Mouse (Mus musculus): ENCODE measurements around the gene Gm44579.
A peak's percentile ranks its signal among the peaks of the same experiment; 100 is the strongest.

Gm44579 gene

DNA sequence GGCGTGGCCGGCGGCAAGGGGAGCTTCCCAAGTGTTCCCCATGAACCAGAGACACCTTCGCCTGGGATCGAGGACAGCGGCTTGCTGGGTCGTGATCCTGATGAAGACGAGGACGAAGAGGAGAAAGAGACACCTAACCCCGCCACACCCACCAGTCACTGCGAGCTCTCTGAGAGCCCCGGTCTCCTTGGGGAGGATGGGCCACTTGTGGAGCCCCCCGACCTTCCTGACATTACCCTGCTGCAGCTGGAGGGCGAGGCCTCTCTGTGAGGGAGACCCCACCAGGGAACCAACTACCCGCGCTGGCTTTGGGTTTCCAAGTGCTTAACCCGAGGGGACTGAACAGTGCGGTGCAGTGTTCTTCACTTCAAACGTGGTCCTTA lies 52.2 kb downstream of the Gm44579 start:
- no peak for DNase-seq (ENCODE audit: low read depth, low spot score)

DNA sequence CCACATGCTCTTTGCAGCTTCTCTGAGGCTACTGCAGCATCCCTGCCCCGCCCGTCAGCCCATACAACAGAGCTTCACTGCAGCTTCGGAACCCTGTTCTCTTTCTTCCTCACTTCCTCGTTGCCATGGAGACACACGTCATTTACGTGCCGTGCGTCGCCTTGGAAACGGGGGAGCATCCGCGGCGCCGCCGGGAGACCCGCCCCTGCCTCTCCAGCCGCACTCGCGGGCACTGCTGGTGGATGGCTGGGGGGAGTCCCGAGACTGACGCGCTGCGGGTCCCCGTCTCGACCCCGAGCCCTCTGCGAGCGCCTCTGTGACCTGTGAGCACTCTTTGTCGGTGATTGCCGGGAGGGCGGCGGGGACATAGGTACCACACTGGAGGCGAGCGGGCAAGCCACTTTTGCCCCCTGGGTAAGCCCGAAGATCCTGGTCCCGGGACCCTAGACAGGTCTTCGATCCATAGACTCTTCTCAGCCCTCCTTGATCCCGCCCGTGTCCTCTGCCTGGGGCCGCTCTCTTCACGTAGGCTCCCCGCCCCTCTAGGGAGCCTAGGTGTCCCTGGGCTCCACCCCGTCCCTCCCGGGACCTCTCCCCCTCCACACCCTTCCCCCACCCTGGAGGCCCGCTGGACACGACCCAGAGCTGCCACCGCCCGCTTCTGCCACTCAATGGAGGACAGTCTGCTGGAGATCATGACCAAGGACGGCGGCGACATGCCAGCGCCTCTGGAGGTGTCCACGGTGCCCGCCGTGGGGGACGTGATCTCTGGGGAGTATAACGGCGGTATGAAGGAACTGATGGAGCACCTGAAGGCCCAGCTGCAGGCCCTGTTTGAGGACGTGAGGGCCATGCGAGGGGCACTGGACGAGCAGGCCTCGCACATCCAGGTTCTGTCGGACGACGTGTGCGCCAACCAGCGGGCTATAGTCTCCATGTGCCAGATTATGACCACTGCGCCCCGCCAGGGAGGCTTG lies 52.8 kb downstream of the Gm44579 start:
- DNase-seq (ENCODE audit: low read depth, low spot score): peak; percentile 92

DNA sequence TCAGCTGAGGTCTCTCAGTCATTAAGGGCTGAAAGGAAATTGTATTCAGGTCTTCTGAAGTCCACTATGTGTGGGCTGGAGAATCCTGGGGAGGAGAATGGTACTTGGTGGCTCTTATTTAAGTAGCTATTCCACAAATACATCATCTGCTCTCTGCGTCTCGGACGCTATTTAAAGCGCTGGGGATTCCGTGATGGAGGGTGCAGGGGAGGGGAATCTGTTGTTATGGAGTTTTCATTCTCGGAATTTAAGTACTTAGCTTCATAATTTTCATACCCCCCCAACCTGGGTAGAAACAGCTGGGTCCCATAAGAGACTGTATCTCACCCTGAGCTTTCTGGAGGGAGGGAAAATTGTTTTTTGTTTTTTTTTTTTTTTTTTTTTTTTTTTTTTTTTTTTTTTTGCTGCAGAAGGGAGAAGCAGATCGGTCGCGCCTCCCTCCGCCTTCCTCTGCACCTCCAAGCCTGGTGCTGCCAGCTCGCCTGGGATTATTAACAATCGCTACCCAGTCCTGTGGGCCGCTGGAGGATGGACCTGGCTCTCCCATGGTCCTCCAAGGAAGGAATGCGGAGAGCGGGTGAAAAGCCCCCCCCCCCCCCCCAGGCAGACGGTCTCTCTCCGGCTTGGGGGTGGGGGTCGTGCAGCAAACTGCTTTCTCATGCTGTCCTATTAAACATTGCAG lies 53.7 kb downstream of the Gm44579 start, which contains the start of gene Ccdc184:
TSS of gene Ccdc184 (plus strand) at position 196 of the 682 bp plus-strand sequence.
- DNase-seq (ENCODE audit: low read depth, low spot score): peak; percentile 16

DNA sequence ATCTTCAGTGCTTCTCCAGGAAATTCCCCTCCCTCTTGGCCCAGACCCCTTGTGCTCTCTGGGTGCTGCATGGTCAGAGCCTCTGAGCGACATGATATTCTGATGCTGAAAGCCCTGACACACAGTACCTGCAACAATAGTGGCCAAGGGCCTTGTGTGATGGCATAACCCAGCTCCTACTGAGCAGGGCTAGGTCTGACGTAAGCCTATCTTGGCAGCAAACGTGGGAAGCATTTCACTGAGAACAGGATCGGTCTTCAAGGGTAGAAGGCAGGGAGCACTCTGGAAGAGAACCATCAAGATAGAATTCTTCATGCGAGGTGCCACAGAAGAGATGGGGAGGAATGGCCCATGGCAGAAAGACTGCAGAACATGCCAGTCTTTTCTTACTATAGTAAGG lies 55.3 kb downstream of the Gm44579 start, which contains the start of gene Asb8:
TSS of gene Asb8 (minus strand) at position 101 of the 400 bp plus-strand sequence.
- no peak for DNase-seq (ENCODE audit: low read depth, low spot score)

DNA sequence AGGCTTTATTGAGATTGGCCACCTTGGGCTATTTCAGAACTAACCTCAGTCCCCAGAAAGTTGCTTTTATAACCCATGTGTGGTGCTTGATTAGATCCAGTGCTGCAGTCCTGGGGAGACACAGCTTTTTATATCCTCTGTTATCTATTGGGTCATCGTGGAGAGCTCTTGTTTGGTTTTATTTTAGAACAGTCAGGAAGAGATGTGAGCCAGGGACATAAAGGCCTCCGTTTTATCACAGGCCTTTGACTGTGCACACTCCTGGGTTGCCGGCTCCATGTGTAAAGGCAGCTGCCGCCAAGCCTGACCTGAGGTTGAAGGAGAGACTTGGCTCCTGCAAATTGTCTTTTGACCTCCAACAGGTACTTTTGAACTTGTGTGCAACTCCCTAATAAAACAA lies 58.2 kb downstream of the Gm44579 start:
- no peak for DNase-seq (ENCODE audit: low read depth, low spot score)

DNA sequence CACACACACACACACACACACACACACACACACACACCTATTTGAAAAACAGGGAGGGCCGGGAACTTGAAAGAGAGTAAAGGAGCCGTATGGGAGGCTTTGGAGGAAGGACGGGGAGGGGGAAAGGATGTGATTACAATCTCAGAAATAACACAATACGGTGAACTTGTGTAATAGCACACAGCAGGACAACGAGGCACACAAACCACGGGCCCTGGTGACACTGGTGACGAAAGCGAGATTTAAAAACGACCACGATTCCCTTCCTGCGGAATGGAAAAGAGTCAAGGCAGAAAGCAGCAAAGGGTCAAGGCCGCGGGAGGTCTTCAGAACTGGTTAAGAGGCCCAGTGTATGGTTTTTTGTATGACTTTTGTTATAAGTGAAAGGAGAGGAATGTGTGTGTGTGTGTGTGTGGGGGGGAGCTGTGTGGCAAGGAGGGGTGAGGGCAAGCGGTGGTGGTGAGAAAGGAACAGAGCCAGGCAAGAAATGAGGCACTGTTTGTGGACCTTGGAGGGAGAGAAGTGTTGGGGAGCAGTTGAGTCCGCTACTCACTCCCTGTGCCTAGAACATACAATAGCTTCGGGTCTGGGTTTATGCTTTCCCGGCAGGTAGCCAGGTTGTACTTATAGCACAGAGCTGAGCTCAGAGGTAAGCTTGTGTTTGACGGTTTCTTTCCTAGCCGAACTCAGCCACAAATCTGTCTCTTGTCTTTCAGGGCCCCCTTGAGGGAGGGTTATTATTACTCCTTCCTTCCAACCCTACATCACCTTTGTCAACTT lies 59.6 kb downstream of the Gm44579 start:
- DNase-seq (ENCODE audit: low read depth, low spot score): no peak

DNA sequence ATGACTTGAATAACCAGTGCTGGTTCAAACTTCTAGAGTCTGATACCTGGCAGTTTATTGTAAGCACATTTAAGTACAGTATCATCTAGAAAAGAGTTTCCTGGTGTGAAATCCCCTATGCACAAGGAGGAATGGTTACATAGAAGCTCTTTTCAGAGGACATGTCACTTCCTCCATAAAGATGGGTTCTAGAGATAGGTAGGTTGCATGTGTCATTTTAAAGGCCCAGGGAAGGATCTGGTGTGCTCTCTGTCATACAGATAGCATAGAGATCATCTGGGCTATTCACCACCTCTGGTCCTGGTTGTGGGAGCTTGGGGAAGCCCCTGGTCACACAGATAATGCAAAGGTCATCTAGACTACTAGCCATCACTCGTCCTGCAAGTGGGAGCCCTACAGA lies 63.5 kb downstream of the Gm44579 start:
- DNase-seq (ENCODE audit: low read depth, low spot score): no peak

DNA sequence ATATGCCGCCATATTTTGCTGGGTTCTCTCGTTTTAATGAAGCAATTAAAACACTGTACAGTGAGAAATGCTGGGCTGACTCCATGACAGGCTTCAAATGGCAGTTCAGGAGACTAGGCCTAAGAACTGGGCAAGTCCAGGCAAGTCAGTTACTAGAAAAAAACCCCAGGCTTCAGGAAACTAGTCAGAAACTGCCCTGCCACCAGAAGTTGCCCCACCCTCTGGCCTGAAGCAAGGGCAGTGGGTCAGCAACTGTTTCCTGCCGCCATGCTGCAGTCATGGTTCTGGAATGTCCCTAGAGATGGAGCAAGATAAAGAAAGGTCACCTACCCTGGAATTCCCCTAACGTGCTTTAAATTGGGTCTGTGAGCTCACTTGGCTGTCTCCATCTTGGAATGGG lies 64.8 kb downstream of the Gm44579 start:
- DNase-seq (ENCODE audit: low read depth, low spot score): no peak

DNA sequence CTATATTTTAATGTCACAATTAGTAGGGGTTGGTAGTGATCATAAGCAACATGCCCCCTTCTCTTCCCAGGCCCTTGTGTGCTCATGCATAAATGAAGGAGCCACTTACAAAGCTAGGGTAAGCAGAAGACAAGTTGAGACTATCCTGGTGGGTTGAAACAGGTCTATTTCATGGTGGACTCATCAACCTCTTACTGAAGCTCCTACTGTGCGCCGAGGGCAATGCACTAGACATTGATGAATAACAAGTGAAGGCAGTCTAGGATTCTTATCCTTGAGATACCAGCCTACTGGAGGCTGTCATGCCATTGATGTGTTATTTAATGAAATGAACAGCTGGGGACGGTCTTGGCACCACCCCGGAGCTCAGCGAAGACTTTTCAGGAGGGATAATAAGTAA lies 65.5 kb downstream of the Gm44579 start:
- no peak for DNase-seq (ENCODE audit: low read depth, low spot score)

DNA sequence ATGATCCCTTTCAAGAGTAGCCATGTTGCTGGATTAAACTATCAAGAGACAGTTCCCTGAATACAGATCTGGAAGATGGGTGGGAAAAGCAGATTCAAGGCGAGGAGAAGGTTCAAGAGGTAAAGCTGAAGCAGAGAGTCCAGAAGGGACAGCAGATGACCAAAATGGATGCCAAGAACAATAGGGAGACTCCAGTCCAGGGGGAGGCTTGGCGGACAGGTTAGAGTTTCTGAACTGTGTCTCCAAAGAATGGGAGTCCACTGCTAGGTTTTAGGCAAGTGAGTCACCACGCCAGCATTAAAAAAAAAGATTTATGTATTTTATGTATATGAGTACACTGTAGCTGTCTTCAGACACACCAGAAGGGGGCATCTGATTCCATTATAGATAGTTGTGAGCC lies 66.1 kb downstream of the Gm44579 start:
- no peak for DNase-seq (ENCODE audit: low read depth, low spot score)

DNA sequence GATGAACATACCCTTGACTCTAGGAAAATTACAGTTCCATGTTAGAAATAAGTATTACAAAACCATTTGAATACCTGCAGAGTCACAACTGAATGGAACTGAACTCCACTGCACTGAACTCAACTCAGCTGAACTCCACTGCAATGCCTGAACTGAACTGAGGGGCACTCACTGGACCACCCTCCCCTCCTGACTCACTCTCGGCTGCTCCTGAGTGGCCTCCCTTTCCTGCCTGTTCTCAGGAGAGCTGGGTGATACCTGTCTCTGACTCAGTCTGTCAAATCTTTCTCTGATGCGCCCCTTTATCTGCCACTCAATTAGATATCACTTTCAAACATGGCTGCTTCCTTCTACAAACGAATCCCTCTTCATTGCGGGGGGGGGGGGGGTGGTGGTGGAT lies 66.6 kb downstream of the Gm44579 start:
- DNase-seq (ENCODE audit: low read depth, low spot score): no peak

DNA sequence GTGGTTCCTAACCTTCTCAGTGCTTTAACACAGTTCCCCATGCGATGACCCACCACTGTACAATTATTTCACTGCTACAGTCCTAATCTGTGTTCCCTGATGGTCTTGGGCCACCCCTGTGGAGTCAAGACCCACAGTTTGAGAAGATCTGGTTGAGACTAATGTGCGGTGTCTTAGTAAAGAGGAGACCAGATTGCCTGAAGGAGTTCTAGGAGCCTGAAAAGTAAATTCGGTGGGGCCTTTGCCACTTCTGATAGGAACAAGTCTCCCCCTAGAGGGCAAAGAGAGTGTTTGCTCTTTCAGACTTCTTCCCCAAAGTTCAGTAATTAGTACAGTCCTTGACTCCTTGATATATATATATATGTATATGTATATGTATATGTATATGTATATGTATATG lies 67.2 kb downstream of the Gm44579 start:
- peak; percentile 61 for DNase-seq (ENCODE audit: low read depth, low spot score)

DNA sequence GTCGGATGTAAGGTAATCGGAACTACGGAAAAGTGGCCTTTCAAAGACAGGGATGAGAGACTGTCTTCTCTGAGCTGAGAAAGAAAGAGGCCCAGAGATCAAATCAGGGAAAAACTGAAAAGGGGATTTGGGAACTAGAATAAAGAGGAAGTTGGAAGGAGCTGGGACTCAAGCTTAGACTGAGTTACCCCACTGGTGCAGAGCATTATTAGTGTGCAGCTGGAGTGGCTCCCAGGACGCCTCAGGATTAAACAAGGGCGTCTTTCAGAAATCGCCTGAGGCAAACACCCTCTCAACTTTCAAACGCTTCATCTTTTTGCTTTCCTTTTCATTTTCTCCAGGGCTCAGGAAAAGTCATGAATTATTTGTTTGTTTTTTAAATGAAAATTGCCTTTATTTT lies 67.9 kb downstream of the Gm44579 start:
- no peak for DNase-seq (ENCODE audit: low read depth, low spot score)

DNA sequence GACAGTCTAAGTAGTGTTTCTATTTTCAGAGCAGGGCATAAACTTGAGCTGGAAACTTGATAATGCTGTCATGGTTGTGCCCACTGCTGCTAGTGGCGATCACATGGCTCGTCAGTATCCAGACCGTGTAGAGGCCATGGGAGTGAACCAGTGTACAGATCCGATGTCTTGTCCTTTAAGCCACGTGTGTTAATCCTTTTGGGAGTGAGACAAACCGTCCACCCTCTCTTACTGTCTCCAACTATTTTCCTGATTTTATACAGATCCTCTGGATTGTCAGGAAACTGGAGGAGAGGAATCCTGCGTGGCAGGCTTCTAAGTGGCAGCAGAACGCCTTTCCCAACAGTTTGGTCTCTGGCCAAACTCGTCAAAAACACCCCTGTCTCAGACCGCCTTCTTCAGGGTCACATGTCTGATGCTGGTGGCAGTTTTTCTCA lies 71.6 kb downstream of the Gm44579 start:
- no peak for DNase-seq (ENCODE audit: low read depth, low spot score)

DNA sequence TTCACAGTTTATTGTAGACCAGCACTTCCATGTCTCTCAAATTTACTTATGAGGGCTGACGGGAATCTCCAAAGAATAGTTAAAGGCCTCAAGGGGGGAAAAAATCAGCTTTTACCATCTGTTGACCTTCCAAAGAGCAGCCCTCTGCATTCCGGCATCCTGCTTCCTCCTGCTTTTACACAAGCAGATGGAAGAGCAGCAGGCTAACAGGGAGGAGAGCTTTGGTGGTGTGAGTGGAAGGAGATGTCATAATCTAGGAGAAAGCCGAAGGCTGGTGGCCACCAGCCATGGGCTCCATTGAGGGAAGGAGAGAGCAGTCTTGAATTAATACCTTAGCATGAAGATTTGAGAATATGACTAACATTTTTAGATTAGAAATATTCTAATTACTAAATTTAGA lies 72.4 kb downstream of the Gm44579 start:
- no peak for DNase-seq (ENCODE audit: low read depth, low spot score)

DNA sequence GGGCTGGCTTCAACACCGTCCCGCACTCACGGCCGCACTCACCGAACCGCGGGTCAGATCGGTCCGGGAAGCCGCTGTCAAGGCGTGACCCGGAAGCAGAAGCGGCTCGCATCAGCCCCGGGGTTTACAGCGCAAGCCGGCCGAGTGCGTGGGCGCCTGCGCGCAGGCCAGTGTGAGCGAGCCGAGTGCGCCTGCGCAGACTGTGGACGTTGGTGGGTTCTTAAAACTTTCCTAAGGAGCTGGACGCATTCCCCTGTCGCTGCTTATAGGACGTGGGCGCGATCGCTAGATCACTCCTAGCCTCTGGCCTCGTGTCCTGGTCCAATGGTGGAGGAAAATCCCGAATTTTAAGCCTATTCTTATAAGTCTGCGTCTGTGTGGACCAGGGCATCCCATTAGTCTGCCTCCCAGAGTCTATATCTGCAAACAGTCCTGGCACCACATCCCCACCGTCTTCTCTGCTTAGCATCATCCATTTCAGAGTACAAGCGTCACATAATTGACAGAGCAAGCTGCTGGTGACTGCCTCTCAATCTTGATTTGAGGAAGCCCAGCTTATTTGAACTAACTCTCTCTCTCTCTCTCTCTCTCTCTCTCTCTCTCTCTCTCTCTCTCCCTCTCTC lies 75.1 kb downstream of the Gm44579 start:
- peak; percentile 94 for DNase-seq (ENCODE audit: low read depth, low spot score)

DNA sequence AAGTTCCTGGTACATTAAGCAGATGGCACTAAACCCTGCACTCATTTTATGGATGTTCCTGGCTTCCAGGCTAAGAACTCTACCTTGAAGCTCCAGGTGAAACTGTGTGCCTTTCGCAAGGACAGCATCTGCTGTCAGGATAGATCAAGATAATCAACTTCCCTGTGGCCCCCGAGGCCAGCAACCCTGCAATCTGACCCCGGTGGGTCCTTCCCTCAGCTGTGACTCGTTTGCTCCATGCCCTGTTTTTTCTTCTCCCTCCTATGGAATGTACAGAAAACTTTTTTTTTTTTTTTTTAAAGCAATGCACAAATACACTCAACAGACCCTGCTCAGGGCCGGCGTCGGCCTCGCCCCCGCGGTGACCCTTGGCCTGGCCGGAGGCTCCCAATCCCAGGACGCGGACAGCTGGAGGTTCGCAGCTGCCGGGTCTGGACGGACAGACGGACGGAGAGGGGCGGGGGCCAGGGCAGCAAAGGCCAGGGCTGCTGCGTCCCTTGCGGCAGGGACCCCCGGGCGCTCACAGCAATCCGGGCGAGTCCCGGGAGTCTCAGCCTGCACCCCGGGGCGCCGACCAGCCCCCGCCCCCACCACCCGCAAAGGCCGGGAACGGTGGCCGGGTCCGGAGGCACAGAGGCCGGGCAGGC lies 75.8 kb downstream of the Gm44579 start:
- DNase-seq (ENCODE audit: low read depth, low spot score): no peak

DNA sequence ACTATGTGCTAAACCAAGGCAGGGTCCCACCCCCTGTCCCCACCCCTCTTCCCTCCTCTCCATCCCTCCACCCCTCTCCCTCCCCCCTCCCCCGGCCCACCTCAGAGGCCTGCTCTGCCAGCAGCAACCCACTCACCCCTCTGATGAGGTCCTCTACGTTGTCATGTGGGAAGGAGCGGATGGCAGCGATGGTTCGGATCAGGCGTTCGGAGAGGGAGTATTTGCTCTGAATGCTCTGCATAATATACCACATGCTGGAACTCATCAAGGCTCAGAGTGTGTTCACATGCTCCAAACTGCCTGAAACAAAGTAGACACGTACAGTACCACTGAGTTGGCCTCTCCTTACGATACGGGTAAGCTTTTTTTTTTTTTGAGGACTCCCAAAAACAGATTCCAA lies 78.3 kb downstream of the Gm44579 start:
- no peak for DNase-seq (ENCODE audit: low read depth, low spot score)

DNA sequence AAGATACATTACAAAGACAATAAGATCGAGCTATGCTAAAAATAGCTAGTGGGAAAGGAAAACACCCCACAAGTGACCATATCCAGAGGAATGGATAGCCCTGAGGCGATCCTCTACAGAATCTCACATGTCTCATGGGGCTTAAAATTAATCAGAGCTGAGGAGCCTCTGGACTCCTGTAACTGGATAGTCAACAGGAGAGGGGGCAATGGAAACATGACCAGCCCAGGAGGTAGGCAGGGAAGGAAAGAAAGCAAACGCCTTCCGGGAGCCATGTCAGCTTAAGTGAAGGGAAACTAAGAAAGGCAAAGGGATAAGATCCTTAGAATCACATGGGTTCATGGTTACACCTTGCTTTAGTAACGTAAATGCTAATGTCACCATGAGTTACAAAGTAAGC lies 80.0 kb downstream of the Gm44579 start:
- no peak for DNase-seq (ENCODE audit: low read depth, low spot score)

DNA sequence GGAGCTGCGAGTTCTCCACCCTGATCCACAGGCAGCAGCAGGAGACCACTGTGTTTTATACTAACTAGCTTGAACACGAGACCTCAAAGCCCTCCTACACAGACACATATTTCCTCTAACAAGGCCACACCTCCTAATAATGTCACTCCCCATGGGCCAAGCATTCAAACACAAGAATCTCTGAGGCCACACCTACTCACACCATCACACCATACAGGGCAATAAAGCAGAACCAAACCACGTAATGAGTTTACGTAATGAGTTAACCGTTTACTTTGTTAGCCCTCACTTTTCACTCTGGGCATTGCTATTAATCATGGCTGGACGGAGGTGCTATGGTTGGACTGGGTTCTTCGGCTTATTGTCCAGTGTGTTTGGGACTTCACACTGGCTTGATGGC lies 81.0 kb downstream of the Gm44579 start:
- DNase-seq (ENCODE audit: low read depth, low spot score): no peak

DNA sequence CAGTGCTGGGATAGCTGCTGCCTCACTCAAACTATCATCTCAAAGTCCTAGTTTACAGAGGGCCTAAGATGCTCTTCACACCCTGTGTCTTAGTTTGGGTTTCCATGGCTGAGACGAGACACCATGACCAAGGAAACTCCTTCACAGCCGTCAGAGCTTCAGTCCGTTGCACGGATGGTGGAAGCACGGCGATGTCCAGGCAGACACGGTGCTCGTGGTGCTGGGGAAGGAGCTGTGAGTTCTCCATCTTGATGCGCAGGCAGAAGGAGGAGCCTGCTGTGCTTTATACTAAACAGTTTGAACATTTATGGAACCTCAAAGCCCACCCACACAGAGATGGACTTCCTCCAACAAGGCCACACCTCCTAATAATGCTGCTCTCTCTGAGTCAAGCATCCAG lies 83.9 kb downstream of the Gm44579 start:
- DNase-seq (ENCODE audit: low read depth, low spot score): no peak

Data from CD4-positive helper T cell, adult 2 months (primary cell).